Mouse (Mus musculus) gonadal fat pad, adult 2 months (tissue): Measurements from ENCODE around the gene Ints4. TPM values are rescaled to one million over a fixed set of nuclear protein-coding genes. Genes with fewer than 3 reads are reported as not detected.

Source experiments
- DNase-seq: peaks from one replicate; pipeline ENCODE4 v3.0.0-alpha.2; 2012; ENCODE audit warnings: low read depth
- polyA plus RNA-seq: library from polyadenylated mRNA; depleted of rRNA; stranded (reverse); fragments of >200 nt; gene quantifications from 2 replicates; pipeline ENCODE4 v1.2.3, GENCODE M21; 2012; rRNA removed

Gene Ints4
- polyA plus RNA-seq, 1 experiment, result 113 TPM

DNA sequence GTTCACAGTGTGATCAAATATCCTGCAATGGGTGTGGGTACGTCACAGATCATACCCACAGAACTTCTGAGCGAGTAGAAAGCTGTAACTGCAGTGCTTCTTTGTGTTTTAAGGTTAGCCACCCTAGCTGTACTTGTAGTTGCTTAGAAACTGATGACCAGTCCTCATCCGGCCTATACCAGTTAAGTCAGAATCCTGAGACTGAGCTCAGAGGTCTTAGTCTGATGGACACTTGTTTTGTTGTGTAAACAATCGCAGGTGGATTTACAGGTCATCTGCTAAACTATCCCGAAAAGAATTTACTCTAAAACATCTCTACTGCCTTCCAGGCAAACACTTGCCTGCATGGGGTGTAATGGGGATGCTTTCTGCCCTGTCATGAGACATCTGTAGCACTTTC is 55.8 kb downstream of the Ints4 start:
- no peak for DNase-seq

DNA sequence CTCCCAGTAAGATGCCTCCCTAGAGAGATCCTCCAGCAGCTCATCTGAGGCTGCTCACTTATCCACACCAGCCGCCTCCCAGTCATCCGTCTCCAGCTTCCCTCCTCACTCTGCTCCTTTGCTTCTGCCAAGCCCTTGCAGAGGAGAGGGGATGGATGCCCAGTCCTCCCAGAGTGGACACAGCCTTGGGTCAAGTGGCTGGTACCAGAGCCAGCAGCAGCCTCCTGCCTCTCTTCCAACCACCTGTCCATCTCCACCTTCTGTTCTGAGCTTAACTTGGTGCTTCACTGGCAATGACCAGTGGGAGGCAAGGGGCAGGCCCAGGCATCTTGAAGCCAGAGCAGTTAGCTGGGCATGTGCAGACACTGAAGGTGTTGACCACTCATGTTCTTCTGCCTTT is 65.7 kb downstream of the Ints4 start:
- no peak for DNase-seq

DNA sequence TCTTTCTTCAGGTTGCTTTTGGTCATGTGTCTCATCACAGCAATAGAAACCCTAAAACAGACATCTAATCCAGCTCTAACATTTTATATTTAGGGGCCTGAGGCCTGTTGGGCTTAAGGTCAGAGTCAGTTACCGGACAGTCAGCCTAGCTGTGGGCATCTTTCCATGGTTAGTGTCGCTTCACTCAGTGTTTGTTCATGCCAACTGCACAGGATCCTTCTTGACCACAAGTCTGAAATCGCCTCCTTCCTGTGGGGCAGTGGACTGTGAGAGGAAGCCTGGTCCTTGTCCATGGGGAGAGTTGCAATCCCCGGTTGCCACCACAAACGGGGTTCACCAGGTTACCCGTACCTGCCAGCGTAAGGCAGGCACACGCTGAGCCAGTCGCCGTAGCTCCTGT is 68.5 kb downstream of the Ints4 start:
- DNase-seq, result no peak

DNA sequence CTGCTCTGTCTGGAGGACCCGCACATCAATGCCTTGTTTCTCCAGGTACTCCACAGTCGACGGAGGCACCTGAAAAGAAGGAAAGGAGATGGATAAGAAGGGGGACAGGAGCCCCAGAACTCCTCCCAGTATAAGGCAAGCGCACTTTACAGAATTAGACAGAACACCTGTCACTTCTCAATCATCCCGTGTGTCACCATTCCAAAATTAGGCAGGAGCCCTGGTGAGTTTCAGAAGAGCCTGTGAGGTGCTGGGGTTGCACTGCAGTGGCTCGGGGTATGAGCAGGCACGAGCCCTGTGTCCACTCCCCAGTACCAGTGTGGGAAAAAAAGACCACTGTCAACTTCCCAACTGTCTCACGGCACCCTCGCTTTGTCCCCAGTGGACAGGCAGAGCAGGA is 69.9 kb downstream of the Ints4 start:
- DNase-seq, result no peak

DNA sequence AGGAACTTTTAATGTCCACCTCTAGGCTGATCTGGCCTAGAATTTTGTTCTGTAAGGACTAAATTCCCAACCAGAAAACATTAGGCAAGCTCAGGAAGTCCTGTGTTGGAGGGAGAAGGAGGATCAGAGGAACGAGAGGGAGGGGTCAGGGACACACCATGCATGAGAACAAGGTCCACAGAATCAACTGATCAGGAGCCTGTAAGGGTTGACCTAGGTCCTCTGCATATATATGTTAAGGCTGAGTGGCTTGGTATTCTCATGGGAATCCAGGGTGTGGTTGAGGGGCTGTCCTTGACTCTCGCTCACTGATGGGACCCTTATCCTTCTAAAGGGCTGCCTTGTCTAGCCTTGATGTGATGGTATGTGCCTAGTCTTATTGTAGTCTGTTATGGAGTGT is 82.8 kb downstream of the Ints4 start:
- DNase-seq, result no peak

DNA sequence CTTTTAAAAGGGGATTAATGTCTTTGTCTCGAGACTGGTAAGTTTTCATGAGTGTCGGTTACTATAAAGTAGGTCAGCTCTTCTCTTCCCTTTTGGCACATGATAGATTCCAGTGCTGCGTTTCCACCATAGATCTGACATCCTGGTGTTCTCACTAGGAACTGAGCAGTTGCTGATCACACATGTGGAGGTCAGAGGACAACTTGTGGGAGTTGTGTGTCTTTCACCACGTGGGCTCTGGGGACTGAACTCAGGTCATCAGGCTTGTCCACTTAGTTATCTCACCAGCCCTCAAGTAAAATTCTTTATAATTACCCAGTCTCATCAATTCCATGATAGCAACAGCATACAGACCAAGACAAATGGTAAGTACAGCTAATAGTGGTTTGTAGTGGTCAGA is 88.6 kb downstream of the Ints4 start:
- DNase-seq, result no peak

DNA sequence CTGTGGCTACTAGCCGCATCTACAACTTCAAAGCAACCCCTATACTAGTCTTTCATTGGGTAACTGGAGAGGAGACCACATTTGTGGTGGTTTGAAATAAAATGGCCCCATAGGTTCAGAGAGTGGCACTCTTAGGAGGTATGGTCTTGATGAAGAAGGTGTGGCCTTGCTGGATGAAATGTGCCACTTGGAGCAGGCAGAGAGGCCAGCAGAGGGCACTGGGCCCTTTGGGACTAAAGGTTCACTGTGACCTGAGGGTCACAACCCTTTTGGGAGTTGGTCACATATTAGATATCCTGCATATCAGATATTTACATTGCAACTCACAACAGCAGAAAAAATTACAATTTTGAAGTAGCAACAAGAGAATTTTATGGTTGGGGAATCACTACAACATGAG is 89.6 kb downstream of the Ints4 start:
- DNase-seq, result no peak

DNA sequence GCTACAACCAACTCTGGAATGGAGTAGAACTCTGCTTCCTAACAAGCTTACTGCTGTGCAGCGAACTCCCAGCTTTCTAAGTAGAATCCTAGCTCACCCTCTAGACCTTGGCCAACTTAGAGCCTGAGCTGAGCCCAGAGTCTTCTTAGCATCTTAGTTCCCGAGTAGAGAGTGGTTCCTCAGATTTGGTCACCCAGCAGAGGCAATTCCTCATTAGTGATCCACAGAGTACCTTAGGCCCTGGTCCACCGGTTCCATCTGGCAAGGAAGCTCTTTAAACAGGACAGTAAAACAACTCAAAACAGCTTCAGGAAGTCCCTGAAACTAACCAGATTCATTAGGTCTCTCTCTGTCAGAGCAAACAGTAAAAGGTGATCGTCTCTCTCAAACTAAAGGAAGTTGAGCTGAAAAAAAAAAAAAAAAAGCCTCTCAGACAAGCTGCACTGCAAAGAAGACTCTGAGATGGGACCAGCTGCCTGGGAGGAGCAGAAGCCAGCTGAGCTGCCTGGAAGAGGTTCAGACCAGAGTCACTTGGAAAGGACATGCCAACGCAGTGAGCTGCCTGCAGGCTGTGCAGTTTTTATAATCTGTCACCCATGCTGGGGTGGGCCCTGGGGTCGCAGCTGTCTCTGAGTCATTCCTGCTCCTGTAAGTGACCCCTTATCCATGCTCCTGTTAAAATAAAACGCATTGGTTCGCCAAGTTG is 97.8 kb downstream of the Ints4 start:
- no peak for DNase-seq

DNA sequence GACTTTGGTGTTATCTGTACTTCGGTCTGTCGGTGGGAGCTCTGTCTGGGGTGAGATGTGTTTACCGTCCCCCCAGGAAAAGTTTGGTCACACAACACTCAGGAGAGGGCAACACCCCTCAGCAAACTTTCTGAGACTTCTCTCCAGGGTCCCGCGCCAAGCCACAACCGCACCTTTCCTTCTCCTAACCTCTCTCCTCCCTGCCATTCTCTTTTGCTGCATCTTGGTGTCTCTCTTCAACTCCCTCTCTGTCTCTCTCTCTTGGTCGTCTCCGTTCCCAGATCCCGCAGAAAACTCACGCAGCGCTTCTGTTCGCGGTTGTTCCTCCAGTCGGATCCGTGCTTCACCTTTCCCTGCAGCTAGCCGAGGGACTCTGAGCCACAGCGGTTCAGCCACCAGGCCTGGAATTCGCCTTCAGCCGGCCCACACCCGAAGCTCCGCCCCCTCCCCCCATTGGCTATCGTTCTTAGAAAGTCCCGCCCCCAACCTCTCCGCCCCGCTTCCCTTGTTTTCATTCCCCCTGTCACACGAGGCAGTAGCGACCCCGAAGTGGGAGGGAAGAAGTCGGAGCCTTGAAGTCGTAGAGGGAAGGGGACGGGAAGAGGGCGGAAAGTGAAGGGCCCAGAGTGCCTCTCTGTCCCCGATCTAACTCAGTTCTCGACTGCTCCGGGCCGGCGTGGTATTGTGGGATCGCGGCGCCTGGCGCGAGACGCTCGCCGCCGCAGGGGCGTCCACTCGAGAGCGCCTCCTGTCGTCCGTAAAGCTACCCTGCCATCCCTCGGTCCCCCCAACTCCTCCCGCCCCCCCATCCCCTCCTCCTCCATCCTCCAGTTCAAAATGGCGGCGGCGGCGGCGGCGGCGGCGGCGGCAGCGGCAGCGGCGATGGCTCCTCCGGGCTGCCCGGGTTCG is 98.6 kb downstream of the Ints4 start, which contains the start of the genes Aamdc and Rsf1:
Aamdc (minus strand) TSS at position 431 of the 909 bp plus-strand sequence.
Rsf1 (plus strand) TSS at position 823 of the 909 bp plus-strand sequence.
- peak; percentile 75 for DNase-seq

DNA sequence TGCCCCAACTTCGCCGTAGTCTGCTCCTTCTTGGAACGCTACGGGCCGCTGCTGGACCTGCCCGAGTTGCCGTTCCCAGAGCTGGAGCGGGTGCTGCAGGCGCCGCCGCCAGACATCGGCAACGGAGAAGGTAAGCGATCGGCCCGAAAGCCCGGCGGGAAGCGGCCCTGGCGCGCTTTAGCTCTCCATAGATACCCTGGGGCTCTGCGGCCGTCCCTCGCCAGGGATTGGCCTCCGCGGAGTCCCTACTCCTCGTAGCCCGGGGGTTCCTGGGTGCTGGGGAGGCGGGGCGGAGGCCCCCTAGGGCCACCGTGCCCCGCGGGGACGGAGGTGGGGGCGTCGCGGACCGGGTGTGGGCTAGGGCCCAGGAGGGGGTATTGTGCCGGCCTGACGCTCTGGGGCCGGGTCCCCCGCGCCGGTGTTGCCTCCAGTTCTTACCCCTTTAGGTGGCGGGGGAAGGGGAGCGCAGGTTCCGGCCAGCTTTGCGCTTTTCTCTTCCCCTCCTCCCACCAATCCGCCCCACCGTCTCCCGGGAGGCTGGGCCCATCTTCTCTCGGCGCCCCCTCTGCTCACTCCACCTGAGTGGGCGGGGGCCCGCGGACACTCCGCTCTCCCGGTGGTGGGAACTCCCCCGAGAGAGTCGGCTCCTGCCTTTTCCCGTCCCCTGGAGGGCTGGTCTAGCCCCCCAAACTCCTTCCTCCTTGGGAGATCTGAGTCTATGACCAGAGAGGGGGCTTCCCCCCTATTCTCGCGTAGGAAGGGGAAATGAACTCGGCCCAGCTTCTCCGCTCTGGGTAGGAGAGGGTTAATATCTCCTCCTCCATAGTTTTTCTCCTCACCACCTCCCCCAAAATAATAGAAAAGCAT is 99.5 kb downstream of the Ints4 start:
- DNase-seq, result no peak

DNA sequence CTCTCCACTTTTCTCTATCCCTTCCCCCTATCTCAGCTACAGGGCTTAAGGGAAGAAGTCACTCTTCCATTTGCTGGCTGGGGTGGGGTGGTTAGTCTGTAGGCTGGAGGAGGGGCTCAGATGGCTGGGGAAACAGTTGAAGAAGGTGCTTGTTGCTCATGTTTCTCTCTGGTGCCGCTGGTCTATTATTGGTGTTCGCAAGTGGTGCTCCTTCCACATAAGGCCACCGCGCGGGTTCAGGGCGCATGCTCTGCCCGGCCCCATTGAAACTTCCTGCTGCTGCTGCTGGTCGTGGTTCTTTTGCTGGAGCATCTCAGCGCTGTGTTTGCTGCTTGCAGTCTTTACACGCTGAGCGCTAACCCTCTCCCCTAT is 100.1 kb downstream of the Ints4 start:
- peak; percentile 49 for DNase-seq

DNA sequence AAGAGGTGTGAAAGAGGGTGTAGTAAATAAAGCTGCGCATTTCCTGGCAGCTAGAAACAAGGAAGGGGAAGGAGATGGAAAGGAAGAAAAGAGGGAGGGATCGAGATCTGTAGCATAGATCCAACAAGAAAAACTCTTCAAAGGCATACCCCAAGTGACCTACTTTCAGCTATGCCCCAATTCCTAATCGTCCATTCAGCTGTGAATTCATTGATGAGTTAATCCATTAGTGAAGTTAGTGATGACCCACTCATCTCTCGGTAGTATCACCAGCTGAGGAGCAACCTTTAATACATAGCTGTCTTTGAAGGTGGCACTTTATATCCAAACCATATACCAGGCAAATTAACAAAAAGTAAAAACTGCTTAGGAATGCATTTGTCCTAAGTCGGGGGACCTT is 107.8 kb downstream of the Ints4 start:
- no peak for DNase-seq

DNA sequence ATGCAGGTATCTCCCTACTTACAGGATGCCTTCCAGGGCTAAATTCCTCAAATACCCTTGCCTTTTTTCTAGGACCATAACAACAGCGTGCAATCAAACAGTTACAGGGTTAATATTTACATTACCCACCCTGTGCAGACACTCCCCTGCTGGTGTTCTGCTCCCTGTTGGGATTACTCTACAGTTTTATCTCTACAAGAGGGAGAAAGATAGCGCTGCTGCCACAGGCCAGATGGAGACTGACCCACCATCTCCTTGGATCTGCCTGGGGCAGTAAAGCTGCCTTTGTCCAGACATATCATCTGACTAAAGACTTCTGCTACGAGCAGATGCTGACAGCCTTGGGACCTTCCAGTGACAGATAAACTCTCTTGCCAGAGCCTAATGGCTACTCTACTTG is 109.7 kb downstream of the Ints4 start:
- no peak for DNase-seq

Other genes starting within 250 kb of the Ints4 start
- gene Usp35, start 148.9 kb upstream of the Ints4 start, polyA plus RNA-seq, result 7.5 and 7.7 TPM in 2 replicates
- 9.6 and 10.2 TPM in 2 replicates for gene Kctd21, start 148.6 kb upstream of the Ints4 start, polyA plus RNA-seq
- gene Alg8, start 109.3 kb upstream of the Ints4 start, polyA plus RNA-seq, result 14.0 and 14.8 TPM in 2 replicates
- gene Ndufc2, start 81.0 kb upstream of the Ints4 start, polyA plus RNA-seq, result 145 and 150 TPM in 2 replicates
- gene Thrsp, start 63.2 kb upstream of the Ints4 start, polyA plus RNA-seq, result 533 and 1,341 TPM in 2 replicates
- 4.6 and 6.7 TPM in 2 replicates for gene Kctd14, start 29.6 kb upstream of the Ints4 start, polyA plus RNA-seq
- 54.9 and 74.8 TPM in 2 replicates for gene Aamdc, start 98.5 kb downstream of the Ints4 start, polyA plus RNA-seq
- 2.2 and 3.1 TPM in 2 replicates for gene Rsf1, start 98.9 kb downstream of the Ints4 start, polyA plus RNA-seq
- gene Clns1a, start 215.7 kb downstream of the Ints4 start, polyA plus RNA-seq, result 32.8 and 39.1 TPM in 2 replicates